Mouse (Mus musculus) limb, embryonic 12.5 days (tissue): ENCODE measurements around the gene Bckdk. TPM values are rescaled to one million over a fixed set of nuclear protein-coding genes. Genes with fewer than 3 reads are reported as not detected.

Source experiments
- polyA plus RNA-seq: library from polyadenylated mRNA; unstranded; fragments of >200 nt; fragmentation: Nextera tagmentation; extraction: Ambion mirVana; gene quantifications from 2 replicates; pipeline ENCODE4 v1.2.1, GENCODE M21; 2016

Gene Bckdk
- polyA plus RNA-seq, 1 experiment from 2014 or later = 83.0 TPM

Other genes with a start within 250 kb of the Bckdk start
- 120 and 127 TPM in 2 replicates for gene Bcl7c, start 195.1 kb upstream of the Bckdk start, polyA plus RNA-seq
- gene Ctf1, start 191.3 kb upstream of the Bckdk start, polyA plus RNA-seq = 29.3 and 30.0 TPM in 2 replicates
- gene Ctf2, start 171.9 kb upstream of the Bckdk start, polyA plus RNA-seq = 0.36 and 0.60 TPM in 2 replicates
- gene Fbxl19, start 159.5 kb upstream of the Bckdk start, polyA plus RNA-seq = 9.0 and 10.5 TPM in 2 replicates
- 15.2 and 15.4 TPM in 2 replicates for gene Orai3, start 134.3 kb upstream of the Bckdk start, polyA plus RNA-seq
- 24.7 and 25.2 TPM in 2 replicates for gene Setd1a, start 127.4 kb upstream of the Bckdk start, polyA plus RNA-seq
- not detected in 2 replicates for gene Gm49388, start 118.5 kb upstream of the Bckdk start, polyA plus RNA-seq
- 9.5 and 9.8 TPM in 2 replicates for gene Hsd3b7, start 103.5 kb upstream of the Bckdk start, polyA plus RNA-seq
- 31.8 and 41.5 TPM in 2 replicates for gene Stx4a, start 79.8 kb upstream of the Bckdk start, polyA plus RNA-seq
- gene Stx1b, start 79.5 kb upstream of the Bckdk start, polyA plus RNA-seq = 8.4 and 9.3 TPM in 2 replicates
- 17.5 and 19.0 TPM in 2 replicates for gene Zfp646, start 27.9 kb upstream of the Bckdk start, polyA plus RNA-seq
- gene Zfp668, start 27.3 kb upstream of the Bckdk start, polyA plus RNA-seq = 29.8 and 31.1 TPM in 2 replicates
- 1.4 and 1.6 TPM in 2 replicates for gene Prss53, start 13.1 kb upstream of the Bckdk start, polyA plus RNA-seq
- gene Gm21974, start 8.6 kb upstream of the Bckdk start, polyA plus RNA-seq = not detected in 2 replicates
- 81.7 and 84.7 TPM in 2 replicates for gene Vkorc1, start 8.5 kb upstream of the Bckdk start, polyA plus RNA-seq
- 50.9 and 51.3 TPM in 2 replicates for gene Kat8, start 8.4 kb downstream of the Bckdk start, polyA plus RNA-seq
- 5.0 TPM in 2 replicates for gene Prss8, start 26.0 kb downstream of the Bckdk start, polyA plus RNA-seq
- 9.6 and 10.7 TPM in 2 replicates for gene Prss36, start 42.6 kb downstream of the Bckdk start, polyA plus RNA-seq
- gene Fus, start 63.4 kb downstream of the Bckdk start, polyA plus RNA-seq = 597 and 605 TPM in 2 replicates
- gene Pycard, start 89.8 kb downstream of the Bckdk start, polyA plus RNA-seq = 9.2 and 10.5 TPM in 2 replicates
- 0.23 and 0.61 TPM in 2 replicates for gene Trim72, start 99.9 kb downstream of the Bckdk start, polyA plus RNA-seq
- gene Itgam, start 158.6 kb downstream of the Bckdk start, polyA plus RNA-seq = 0.64 and 0.89 TPM in 2 replicates
- gene Gm49368, start 158.6 kb downstream of the Bckdk start, polyA plus RNA-seq = not detected in 2 replicates
- gene Itgax, start 225.5 kb downstream of the Bckdk start, polyA plus RNA-seq = not detected in 2 replicates